Mouse (Mus musculus): Measurements from ENCODE around the gene Ext2. TPM values are rescaled to one million over a fixed set of nuclear protein-coding genes. Genes with fewer than 3 reads are reported as not detected.

The Ext2 gene
- polyA plus RNA-seq, 1 experiment, result 42.5 TPM

GRCm38 (mm10) chr2:93776267-93777055 is 45.9 kb downstream of the Ext2 start:
- DNase-seq (ENCODE audit: low read depth), result no peak

- no peak for DNase-seq (ENCODE audit: low read depth)
These were observed 46.9 kb downstream of the Ext2 start for GRCm38 (mm10) chr2:93775431-93775830.

DNA sequence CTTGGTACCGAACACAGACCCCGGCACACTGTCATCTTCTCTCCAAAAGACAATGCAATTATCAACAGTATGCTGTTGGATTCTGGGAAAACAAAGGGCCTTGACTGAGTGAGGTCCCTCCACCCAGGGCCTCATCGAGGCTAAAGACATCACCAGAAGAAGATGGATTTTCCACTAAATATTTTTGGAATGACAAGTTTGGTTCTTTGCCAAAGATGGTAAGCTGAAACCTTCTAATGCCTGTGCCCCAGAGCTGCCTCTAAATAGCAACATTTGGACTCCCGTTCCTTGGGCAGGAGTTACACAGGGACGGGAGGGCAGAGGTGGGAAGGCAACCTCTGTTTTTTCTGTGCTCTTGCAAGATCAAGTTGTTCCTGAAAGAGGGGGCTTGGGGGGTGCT is 47.4 kb downstream of the Ext2 start:
- no peak for DNase-seq (ENCODE audit: low read depth)

GRCm38 (mm10) chr2:93772765-93773085 is 49.6 kb downstream of the Ext2 start:
- no peak for DNase-seq (ENCODE audit: low read depth)

DNA sequence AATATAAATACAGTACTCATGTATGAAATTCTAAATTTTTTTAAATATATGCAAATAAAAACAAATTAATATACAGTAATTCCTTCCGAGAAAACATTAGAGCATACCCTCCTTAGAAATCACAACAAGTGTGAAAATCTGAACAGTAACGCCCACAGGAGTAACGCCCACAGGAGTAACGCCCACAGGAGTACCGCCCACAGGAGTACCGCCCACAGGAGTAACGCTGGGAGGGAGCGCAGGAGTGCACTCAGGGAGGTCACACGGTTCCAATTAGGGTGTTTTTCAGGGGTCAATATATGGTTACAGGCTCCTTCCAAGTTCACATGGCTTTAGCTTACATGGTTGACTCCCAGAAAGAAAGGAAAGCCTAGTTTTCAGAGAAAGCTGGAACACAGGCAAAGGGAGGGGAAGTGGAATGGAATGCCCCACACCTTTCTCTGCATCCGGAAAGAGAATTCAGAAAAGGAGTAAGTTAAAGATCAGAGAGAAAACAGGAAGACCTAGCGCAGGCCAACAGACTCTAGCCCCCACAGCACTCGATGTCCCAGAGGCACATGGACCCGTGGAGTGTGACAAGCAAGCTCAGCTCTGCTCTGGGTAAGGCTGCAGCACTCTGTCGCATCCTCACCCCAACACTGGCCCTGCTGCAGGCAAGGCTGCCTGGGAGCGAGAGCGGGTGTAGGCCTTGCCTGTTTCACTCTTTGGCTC is 50.2 kb downstream of the Ext2 start:
- DNase-seq (ENCODE audit: low read depth), result no peak

- no peak for DNase-seq (ENCODE audit: low read depth)
These were observed 51.5 kb downstream of the Ext2 start for GRCm38 (mm10) chr2:93770895-93771294.

- DNase-seq (ENCODE audit: low read depth), result no peak
These were observed 52.5 kb downstream of the Ext2 start for GRCm38 (mm10) chr2:93769875-93770274.

DNA sequence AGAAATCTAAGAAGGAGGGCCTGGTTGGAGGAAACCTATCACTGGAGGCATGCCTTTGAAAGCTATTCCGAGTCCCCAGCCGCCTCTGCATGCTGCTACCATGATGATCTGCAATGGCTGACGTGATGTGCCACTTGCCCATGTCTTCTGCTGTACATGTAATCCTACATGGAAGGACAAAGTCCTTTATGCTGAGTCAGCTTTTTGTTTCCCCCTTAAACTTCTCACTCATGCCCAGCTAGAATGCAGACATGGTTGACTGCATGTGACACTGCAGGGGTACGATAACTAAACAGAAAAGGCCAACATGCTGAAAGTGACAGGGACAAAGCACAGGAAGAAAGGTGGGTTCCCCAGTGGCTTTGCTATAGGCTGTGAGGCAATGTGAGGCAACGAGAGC is 56.6 kb downstream of the Ext2 start:
- DNase-seq (ENCODE audit: low read depth), result no peak

GRCm38 (mm10) chr2:93764211-93764610 is 58.2 kb downstream of the Ext2 start:
- DNase-seq (ENCODE audit: low read depth), result peak; percentile 6

DNA sequence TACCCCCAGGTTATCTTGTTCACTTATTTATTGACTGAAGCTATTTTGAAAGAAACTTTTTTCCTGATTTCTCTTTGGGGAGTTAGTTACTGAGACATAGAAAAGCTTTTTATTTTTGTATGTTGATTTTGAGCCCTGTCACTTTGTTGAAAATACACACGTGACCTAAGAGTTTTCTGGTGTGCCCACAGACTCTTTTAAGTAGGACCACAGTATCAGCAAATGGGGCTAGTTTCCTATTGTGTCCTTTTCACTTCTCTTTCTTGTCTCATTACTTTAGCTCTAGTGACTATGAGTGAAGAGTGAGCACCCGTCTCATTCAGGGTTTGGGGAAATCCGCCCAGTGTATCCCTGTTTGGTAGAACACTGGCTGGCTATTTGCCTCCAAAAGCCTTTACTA is 62.0 kb downstream of the Ext2 start:
- DNase-seq (ENCODE audit: low read depth), result no peak

DNA sequence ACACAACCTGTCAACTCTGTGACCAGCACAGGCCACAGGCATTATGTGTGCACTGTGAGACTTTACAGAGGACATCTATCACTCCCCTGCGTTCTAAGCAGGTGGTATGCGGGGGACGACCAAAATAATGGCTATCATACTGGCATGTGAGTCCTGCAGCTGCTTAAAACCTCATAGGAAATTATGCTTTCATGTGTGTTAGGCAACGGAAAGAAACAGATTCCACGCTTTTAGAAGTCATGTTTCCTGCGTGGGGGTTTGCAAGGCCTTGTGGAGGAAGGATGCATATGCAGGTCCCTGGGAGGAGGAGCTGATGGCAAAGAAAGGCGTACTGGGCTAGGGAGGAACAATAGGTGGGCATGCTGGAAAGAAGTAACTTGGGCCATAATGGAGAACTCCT is 63.2 kb downstream of the Ext2 start:
- DNase-seq (ENCODE audit: low read depth), result no peak

GRCm38 (mm10) chr2:93758298-93758697 is 64.1 kb downstream of the Ext2 start:
- no peak for DNase-seq (ENCODE audit: low read depth)

GRCm38 (mm10) chr2:93754366-93754765 is 68.0 kb downstream of the Ext2 start:
- no peak for DNase-seq (ENCODE audit: low read depth)

DNA sequence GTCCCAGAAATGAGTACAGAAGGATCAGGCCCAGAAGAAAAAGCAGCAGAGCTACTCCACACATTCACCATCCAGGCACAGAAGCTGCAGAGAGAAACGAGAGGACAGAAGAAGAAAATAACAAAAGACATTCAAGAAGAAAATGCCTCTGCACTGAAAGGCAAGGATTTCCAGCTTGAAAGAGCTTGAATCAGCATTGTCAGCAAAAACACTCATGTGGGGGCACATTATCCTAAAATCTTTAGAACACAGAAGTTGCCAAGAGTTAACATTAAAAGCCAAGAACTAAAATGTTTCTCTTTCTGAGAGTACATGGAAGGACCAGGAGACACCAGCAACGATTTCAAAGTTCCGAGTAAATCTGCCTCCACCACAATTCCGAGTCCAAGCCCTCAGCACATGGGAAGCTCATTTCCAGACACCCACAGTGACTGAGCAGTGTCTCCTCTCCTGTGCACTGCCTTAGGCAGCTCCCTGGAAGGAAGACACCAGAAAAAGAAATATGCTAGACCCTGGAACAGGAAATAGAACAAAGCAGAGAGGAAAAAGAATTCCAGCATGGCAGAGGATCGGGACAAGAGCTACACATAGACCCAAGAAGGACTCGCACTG is 69.1 kb downstream of the Ext2 start:
- DNase-seq (ENCODE audit: low read depth), result no peak

DNA sequence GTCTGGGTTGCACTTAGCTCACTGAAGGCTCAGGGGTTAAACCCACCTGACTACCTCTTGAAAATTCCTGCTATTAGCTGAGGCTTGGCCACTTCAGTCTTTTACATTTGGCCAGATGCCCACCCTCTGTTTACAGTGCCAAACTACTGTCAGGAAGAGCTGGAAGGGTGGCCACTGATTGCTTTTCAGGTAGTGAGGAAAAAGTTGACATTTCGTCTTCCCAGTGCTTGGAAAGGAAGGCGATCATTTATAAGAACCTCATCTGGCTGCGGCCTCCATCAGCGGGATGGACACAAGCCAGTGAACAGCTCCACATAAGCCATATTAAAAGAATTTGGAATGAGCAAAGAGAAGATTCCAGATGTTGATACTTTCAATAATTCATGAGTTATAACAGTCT is 72.7 kb downstream of the Ext2 start:
- DNase-seq (ENCODE audit: low read depth), result no peak

GRCm38 (mm10) chr2:93747538-93748126 is 74.7 kb downstream of the Ext2 start:
- DNase-seq (ENCODE audit: low read depth), result no peak

DNA sequence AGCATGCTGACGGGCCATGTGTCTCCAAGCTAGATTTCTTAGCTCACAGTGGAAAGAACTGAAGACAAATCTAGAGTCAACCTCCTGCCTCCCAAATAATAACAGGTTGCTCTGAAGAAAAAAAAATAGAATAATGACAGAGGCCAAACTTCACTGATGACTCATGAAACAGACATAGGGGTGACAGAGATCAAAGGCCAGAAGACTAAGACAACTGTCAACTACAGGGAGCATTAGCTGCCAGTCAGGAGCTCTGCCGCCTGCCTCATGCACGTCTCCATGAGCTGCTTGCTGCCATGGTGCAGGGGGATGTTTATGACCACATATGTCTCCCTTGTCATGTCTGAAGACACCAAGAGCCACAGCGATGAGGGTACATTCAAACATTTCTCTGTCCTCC is 75.7 kb downstream of the Ext2 start:
- DNase-seq (ENCODE audit: low read depth), result no peak

DNA sequence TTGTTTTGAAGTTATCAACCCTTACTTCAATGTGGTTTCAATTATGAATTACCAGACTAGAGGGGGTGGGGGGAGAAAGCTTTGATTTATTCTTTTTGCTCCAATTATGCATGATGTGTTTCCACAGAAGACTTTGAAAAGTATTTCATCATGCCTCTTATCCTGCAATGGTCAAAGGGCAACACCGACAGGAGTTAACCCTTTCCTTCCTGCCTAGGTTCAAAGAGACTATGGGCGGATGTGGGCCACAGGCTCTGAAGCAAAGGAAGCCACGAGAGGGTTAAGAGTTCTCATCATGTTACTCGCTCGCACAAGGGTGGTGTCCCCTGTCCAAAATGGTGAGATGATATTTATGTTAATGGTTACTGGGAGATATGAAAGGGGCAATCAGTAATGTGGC is 76.2 kb downstream of the Ext2 start:
- DNase-seq (ENCODE audit: low read depth), result no peak

DNA sequence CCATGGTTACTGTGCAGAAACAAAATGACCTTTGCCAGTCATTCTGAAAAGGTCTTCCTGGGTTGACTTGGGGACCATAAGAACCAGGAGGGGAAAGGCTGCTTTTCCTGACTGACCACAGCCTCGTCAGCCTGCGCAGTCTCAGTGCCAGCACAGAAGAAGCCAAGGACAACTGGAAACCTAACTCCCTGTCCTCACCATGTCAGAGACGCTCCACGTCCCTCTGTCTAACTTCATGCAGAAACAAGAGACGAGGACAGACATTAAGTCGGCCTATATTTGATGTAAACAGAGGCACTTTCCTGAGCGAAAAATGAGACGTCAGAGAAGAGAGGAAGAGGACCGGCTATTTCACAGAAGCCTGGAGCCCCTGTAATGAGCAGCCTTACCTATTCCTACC is 76.6 kb downstream of the Ext2 start:
- DNase-seq (ENCODE audit: low read depth), result no peak

DNA sequence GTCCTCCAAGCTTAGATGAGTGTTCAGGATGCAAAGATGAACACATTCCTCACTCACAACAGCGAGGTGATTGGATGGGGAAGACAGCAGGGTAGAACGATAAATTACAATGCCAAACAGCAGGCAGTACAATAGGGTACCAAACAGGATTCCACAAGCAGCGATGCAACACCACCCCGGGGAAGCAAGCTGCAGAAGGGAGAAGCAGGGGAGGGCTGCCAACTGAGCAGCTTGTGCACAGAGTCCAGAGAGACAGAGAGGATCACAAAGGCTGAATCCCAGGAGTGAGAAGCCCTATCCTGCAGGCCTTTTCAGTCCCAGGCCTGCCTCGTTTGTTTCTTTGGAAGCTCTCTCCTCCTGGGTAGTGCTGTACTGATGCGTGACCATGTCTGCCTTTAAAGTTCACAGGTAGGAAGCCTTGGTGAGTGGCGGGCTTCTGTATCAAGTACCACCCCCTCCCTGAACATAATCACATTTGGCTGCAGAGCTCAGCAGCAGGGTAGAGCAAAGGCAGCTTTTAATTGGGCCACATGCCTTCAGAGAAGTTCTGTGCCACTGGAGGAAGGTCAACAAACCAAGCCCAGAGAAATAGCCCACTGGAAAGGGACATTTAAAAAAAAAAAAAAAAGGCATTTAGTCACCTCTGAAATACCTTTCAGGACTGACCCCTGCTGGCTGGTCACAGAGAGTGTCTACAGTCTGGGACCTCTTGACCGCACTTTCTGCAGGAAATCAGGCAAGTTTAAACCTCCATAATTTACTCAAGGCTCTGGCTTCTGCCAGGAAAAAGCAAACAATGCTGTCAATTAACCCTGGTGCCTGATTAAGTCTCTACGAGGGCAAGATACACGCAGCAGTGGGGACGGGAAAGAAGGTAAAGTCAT is 77.8 kb downstream of the Ext2 start:
- no peak for DNase-seq (ENCODE audit: low read depth)

DNA sequence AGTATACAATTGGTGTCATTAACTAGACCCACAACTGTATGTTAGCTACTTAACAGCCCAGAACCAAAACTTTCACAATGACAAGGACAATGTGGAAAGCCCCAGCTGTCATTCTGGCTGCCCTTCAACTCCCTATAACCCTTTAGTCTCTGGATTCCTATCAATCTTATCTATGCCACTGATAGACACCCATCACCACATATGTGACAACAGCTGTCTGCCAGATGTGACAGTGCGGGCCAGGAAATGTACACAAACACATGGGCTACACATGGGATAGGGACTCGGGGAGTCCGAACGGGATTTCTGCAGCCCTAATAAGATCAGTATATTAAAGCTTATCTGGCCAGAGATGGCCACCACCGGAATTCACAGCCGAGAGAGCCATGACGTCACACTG is 80.7 kb downstream of the Ext2 start:
- DNase-seq (ENCODE audit: low read depth), result no peak

GRCm38 (mm10) chr2:93739044-93739569 is 83.3 kb downstream of the Ext2 start:
- no peak for DNase-seq (ENCODE audit: low read depth)
